Mouse (Mus musculus) G1E (cell line): Measurements from ENCODE around the gene Nrf1.

Experiments used
- CTCF ChIP-seq: IDR thresholded peaks from 2 replicates; pipeline ENCODE4 v1.5.1; 2012; ENCODE audit warnings: low read depth, low read length, inconsistent platforms, mixed read lengths
- GATA1 ChIP-seq: IDR thresholded peaks from 2 replicates; pipeline ENCODE4 v1.6.1; 2012; ENCODE audit warnings: borderline replicate concordance, low read length, inconsistent platforms, mixed read lengths
- GATA2 ChIP-seq: IDR thresholded peaks from 2 replicates; pipeline ENCODE4 v1.6.1; 2012; ENCODE audit warnings: low read depth, low read length, inconsistent platforms, borderline replicate concordance
- TAL1 ChIP-seq: conservative IDR thresholded peaks from 2 replicates; pipeline ENCODE4 v1.6.1; 2012; ENCODE audit warnings: low read depth, low read length, inconsistent platforms, mixed read lengths

DNA sequence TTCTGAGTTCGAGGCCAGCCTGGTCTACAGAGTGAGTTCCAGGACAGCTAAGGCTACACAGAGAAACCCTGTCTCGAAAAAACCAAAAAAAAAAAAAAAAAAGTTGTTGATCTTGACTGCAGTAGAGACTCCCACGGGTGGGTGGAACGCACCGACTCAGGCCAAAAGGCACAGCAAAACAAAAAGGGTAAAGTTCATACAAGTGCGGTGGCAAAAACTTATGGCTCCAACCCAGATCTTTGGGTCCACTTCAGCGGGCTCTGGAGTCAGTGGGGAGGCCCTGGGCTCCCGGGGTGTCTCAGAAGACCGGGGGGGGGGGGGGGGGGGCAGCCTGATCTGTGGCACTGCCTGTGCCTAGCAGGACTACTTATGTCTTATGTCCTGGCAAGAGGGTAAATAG, 79.0 kb downstream of the Nrf1 start:
- no peak for TF ChIP-seq CTCF
- TF ChIP-seq TAL1: no peak
- no peak for TF ChIP-seq GATA2
- no peak for TF ChIP-seq GATA1
